Mouse (Mus musculus) gastrocnemius, postnatal 25 days (tissue): ENCODE results near the gene Ppan. TPM values are rescaled to one million over a fixed set of nuclear protein-coding genes. Genes with fewer than 3 reads are reported as not detected.

Source experiments
- microRNA-seq, 2 experiments: library from miRNA; unstranded; fragments of <30 nt; microRNA quantifications; one replicate each; pipeline ENCODE4 v1.2.0; 2021; ENCODE audit warnings: borderline replicate concordance in 2 of 2
- total RNA-seq, 2 experiments: library from RNA; stranded (reverse); gene quantifications; 1 replicate in 1 of 2; 2 replicates in 1 of 2; pipeline ENCODE4 v1.2.3; 2021

Gene Ppan
- total RNA-seq, 2 experiments from 2014 or later = 7.4 to 7.7 TPM

Small RNAs within 50 kb of the gene (microRNA-seq; reads per million reads assigned to microRNA genes)
- 0 reads per million in 2 experiments for gene Mir7081

Other genes starting within 250 kb of the Ppan start
- gene Ubl5, start 245.3 kb upstream of the Ppan start, total RNA-seq = 100 to 1,000 TPM; 168 to 183 TPM
- gene Fbxl12, start 243.4 kb upstream of the Ppan start, total RNA-seq = 1 to 10 TPM; 4.7 to 5.1 TPM
- gene Pin1, start 236.1 kb upstream of the Ppan start, total RNA-seq = 10 to 100 TPM; 13.0 to 14.1 TPM
- under 1 TPM; 0.13 to 0.20 TPM for gene Olfm2, start 141.8 kb upstream of the Ppan start, total RNA-seq
- 10 to 100 TPM; 37.8 to 41.0 TPM for gene Col5a3, start 73.1 kb upstream of the Ppan start, total RNA-seq
- gene Rdh8, start 69.7 kb upstream of the Ppan start, total RNA-seq = under 1 TPM in 1 of 2 experiments, not detected in 1; 0.20 TPM
- 1 to 10 TPM; 1.7 to 2.7 TPM for gene A230050P20Rik, start 19.5 kb upstream of the Ppan start, total RNA-seq
- 1 to 10 TPM; 4.1 to 4.6 TPM for gene Angptl6, start 8.4 kb upstream of the Ppan start, total RNA-seq
- 100 to 1,000 TPM in 1 of 2 experiments, 10 to 100 TPM in 1; 90.9 to 101 TPM for gene Eif3g, start 10.4 kb downstream of the Ppan start, total RNA-seq
- gene Dnmt1, start 71.7 kb downstream of the Ppan start, total RNA-seq = 10 to 100 TPM in 1 of 2 experiments, 1 to 10 TPM in 1; 6.5 to 10.5 TPM
- 1 to 10 TPM; 2.3 to 3.6 TPM for gene S1pr2, start 88.6 kb downstream of the Ppan start, total RNA-seq
- gene Mrpl4, start 114.6 kb downstream of the Ppan start, total RNA-seq = 10 to 100 TPM; 61.9 to 62.8 TPM
- 1 to 10 TPM; 1.6 to 3.0 TPM for gene Icam1, start 127.8 kb downstream of the Ppan start, total RNA-seq
- 1 to 10 TPM; 1.0 to 1.6 TPM for gene Icam4, start 141.2 kb downstream of the Ppan start, total RNA-seq
- not detected for gene Icam5, start 143.9 kb downstream of the Ppan start, total RNA-seq
- gene Zglp1, start 178.9 kb downstream of the Ppan start, total RNA-seq = not detected
- gene Gm49373, start 184.9 kb downstream of the Ppan start, total RNA-seq = under 1 TPM in 1 of 2 experiments, not detected in 1; 0.27 TPM
- gene Fdx1l, start 185.4 kb downstream of the Ppan start, total RNA-seq = 10 to 100 TPM; 34.7 to 35.4 TPM
- gene Gm38431, start 203.8 kb downstream of the Ppan start, total RNA-seq = under 1 TPM; 0.35 to 0.67 TPM
- gene Raver1, start 203.8 kb downstream of the Ppan start, total RNA-seq = 10 to 100 TPM; 15.2 to 17.0 TPM
- gene Tyk2, start 243.1 kb downstream of the Ppan start, total RNA-seq = 1 to 10 TPM; 4.7 to 5.8 TPM